7 mouse cellular contexts compared by ENCODE assay signal in genomic region chr3:63928878-63929859, GRCm38 (mm10). TPM values are rescaled to one million over a fixed set of nuclear protein-coding genes. Genes with fewer than 3 reads are reported as not detected.
DNase-seq lines count a peak whose midpoint lies in the region; ATAC-seq lines count a peak whose summit lies in the region.

Gene E130311K13Rik, minus strand, starts transcription at chr3:63929472.

- DNase-seq in adrenal gland, adult 18-20 months (ENCODE audit: low spot score in 2 of 2) = peak; percentile 95
- peak; percentile 94 for DNase-seq in embryo, embryonic 11 days
- peak; percentile 83 to 87 for DNase-seq in gastrocnemius, postnatal 36 days
- DNase-seq in left cerebral cortex, postnatal 25 days (ENCODE audit: low spot score in 2 of 2) = peak; percentile 89 to 92
- DNase-seq in midbrain, embryonic 10.5 days (ENCODE audit: low spot score) = peak; percentile 89
- peak; percentile 94 for DNase-seq in right cerebral cortex, postnatal 4 days

- 6% methylated on average over 48 of the region's 48 CpGs for WGBS in intestine, embryonic 15.5 days
- WGBS in midbrain, embryonic 10.5 days = 5% methylated on average over 48 of the region's 48 CpGs

- peak within 1 kb of the TSS; percentile 51; the same call in 1 of the 2 replicates for H3K27ac ChIP-seq in intestine, embryonic 15.5 days
- peak within 1 kb of the TSS; percentile 97 for H3K27ac ChIP-seq in midbrain, embryonic 10.5 days (replicated peaks)

- H3K4me1 ChIP-seq in intestine, embryonic 15.5 days (replicated peaks) = no peaks in the 10 kb centered on the region
- peaks cover 6% of the 10 kb centered on the region; the same call in 1 of the 2 replicates for H3K4me1 ChIP-seq in midbrain, embryonic 10.5 days

- peak within 1 kb of the TSS; percentile 77 for H3K4me2 ChIP-seq in intestine, embryonic 15.5 days (replicated peaks)

- peak within 1 kb of the TSS; percentile 70 for H3K4me3 ChIP-seq in intestine, embryonic 15.5 days (replicated peaks)
- peak within 1 kb of the TSS; percentile 73 for H3K4me3 ChIP-seq in midbrain, embryonic 10.5 days

- H3K9ac ChIP-seq in intestine, embryonic 15.5 days = peak within 1 kb of the TSS; percentile 90

- intact Hi-C loops in gastrocnemius, postnatal 36 days (cut with DNase I) = loop anchor here (5.0 kb wide), 1 partner anchor 377 kb away; no protein-coding TSS in a partner anchor
- intact Hi-C loops in left cerebral cortex, postnatal 25 days (cut with DNase I) = loop anchor here (2.0 kb wide), 2 partner anchors 30 to 374 kb away; partner anchors contain the start of gene Plch1

- peak; percentile 99 for ATAC-seq in intestine, embryonic 15.5 days

- H3K9me3 ChIP-seq in intestine, embryonic 15.5 days = no peaks in the 10 kb centered on the region
- no peaks in the 10 kb centered on the region for H3K9me3 ChIP-seq in midbrain, embryonic 10.5 days (replicated peaks)

- no peaks in the 10 kb centered on the region for H3K36me3 ChIP-seq in intestine, embryonic 15.5 days
- no peaks in the 10 kb centered on the region for H3K36me3 ChIP-seq in midbrain, embryonic 10.5 days

- H3K27me3 ChIP-seq in intestine, embryonic 15.5 days (replicated peaks) = no peaks in the 10 kb centered on the region
- no peaks in the 10 kb centered on the region for H3K27me3 ChIP-seq in midbrain, embryonic 10.5 days (ENCODE audit: low read depth, poor library complexity, severe bottlenecking)

RNA-seq across cellular contexts. Expression of gene E130311K13Rik, which starts in this region (rescaled TPM):
- 1 to 10 TPM; 7.0 to 8.1 TPM for total RNA-seq in adrenal gland, adult 18-20 months (2021)
- total RNA-seq in gastrocnemius, postnatal 36 days (2021) = 1 to 10 TPM; 2.7 to 4.4 TPM
- polyA plus RNA-seq in intestine, embryonic 15.5 days (2015; fragmentation: Nextera tagmentation; extraction: Ambion mirVana) = 5.0 and 6.1 TPM in 2 replicates
- 10 to 100 TPM; 11.8 to 12.5 TPM for total RNA-seq in left cerebral cortex, postnatal 25 days (2021)
- polyA plus RNA-seq in midbrain, embryonic 10.5 days (2016; fragmentation: Nextera tagmentation; extraction: Ambion mirVana) = 2.7 and 3.3 TPM in 2 replicates

Comparison
In these comparisons a context has a peak if more than half of its experiments do, and no peak if none do; other contexts are left out.
1. Peak in every context shown above with its lines: DNase-seq, ATAC-seq, H3K4me3 ChIP-seq and H3K27ac ChIP-seq.